Mouse (Mus musculus): ENCODE results near the gene Rnf130. TPM values are rescaled to one million over a fixed set of nuclear protein-coding genes. Genes with fewer than 3 reads are reported as not detected.

Rnf130 gene
- total and polyA plus RNA-seq, 3 experiments, result not detected

GRCm38 (mm10) chr11:50086211-50086610, 61.1 kb downstream of the Rnf130 start:
- no peak overlapping the region for H3K27ac ChIP-seq (ENCODE audit: insufficient read depth, low read depth)
- H3K9me3 ChIP-seq (replicated peaks; ENCODE audit: low read length), result no peaks in the 10 kb centered on the region
- no peaks in the 10 kb centered on the region for H3K79me2 ChIP-seq (replicated peaks; ENCODE audit: control insufficient read depth, extremely low read depth, insufficient read depth, poor library complexity, severe bottlenecking)
- no peak overlapping the region for H3K4me3 ChIP-seq (replicated peaks in 1 of 3; ENCODE audit: low read depth in 2 of 3, low read length in 2 of 3, poor library complexity in 1 of 3)
- no peak for DNase-seq (ENCODE audit: extremely low read depth)
- in situ Hi-C loops (cut with MboI; ENCODE audit: low pct_ligation_motif_present, low pct_unique_long_range_greater_than_20kb, low sequenced_read_pairs) (no loop called here), dilution Hi-C loops (cut with MboI; ENCODE audit: extremely low pct_ligation_motif_present, extremely low pct_unique_long_range_greater_than_20kb, low sequenced_read_pairs) (no loop called here)
- H3K36me3 ChIP-seq (replicated peaks in 1 of 2; ENCODE audit: control insufficient read depth in 1 of 2, insufficient read depth in 1 of 2, low read length in 1 of 2), result no peaks in the 10 kb centered on the region
- H3K9ac ChIP-seq (ENCODE audit: insufficient read depth, low read depth), result no peak overlapping the region
- peaks cover 0 to 11% of the 10 kb centered on the region in 2 experiments; a peak in 2 of 4 replicates for H3K4me1 ChIP-seq (ENCODE audit: control insufficient read depth in 1 of 2, insufficient read depth in 2 of 2)
- H3K4me2 ChIP-seq (ENCODE audit: insufficient read depth, low read depth, poor library complexity, severe bottlenecking), result no peak overlapping the region
- no peaks in the 10 kb centered on the region for H3K27me3 ChIP-seq (replicated peaks)
- TF ChIP-seq MAX (IDR thresholded peaks at IDR 0.05; ENCODE audit: low read length) (no peak), EP300 (IDR thresholded peaks at IDR 0.05; ENCODE audit: low read length) (no peak), ZC3H11A (IDR thresholded peaks at IDR 0.05; ENCODE audit: low read depth, low read length) (no peak), E2F4 (IDR thresholded peaks at IDR 0.05; ENCODE audit: insufficient replicate concordance, low read depth, low read length) (no peak)

GRCm38 (mm10) chr11:50089840-50090239, 64.7 kb downstream of the Rnf130 start:
- no peak for DNase-seq (ENCODE audit: extremely low read depth)
- Histone ChIP-seq H3K4me2 (ENCODE audit: insufficient read depth, low read depth, poor library complexity, severe bottlenecking) (no peak overlapping the region), H3K9ac (ENCODE audit: insufficient read depth, low read depth) (no peak overlapping the region), H3K4me3 (replicated peaks in 1 of 3; ENCODE audit: low read depth in 2 of 3, low read length in 2 of 3, poor library complexity in 1 of 3) (no peak overlapping the region), H3K36me3 (replicated peaks in 1 of 2; ENCODE audit: control insufficient read depth in 1 of 2, insufficient read depth in 1 of 2, low read length in 1 of 2) (no peaks in the 10 kb centered on the region), H3K9me3 (replicated peaks; ENCODE audit: low read length) (no peaks in the 10 kb centered on the region), H3K27me3 (replicated peaks) (no peaks in the 10 kb centered on the region), H3K4me1 (ENCODE audit: control insufficient read depth in 1 of 2, insufficient read depth in 2 of 2) (peaks cover 0 to 21% of the 10 kb centered on the region in 2 experiments; a peak in 2 of 4 replicates), H3K27ac (ENCODE audit: insufficient read depth, low read depth) (no peak overlapping the region), H3K79me2 (replicated peaks; ENCODE audit: control insufficient read depth, extremely low read depth, insufficient read depth, poor library complexity, severe bottlenecking) (no peaks in the 10 kb centered on the region)
- TF ChIP-seq ZMIZ1 (IDR thresholded peaks at IDR 0.05; ENCODE audit: low read depth, low read length), result no peak
- TF ChIP-seq MEF2A (IDR thresholded peaks at IDR 0.05; ENCODE audit: borderline replicate concordance, low read depth, low read length), result no peak
- TF ChIP-seq EP300 (IDR thresholded peaks at IDR 0.05; ENCODE audit: low read length), result no peak
- in situ Hi-C loops (cut with MboI; ENCODE audit: low pct_ligation_motif_present, low pct_unique_long_range_greater_than_20kb, low sequenced_read_pairs), result no loop called here
- dilution Hi-C loops (cut with MboI; ENCODE audit: extremely low pct_ligation_motif_present, extremely low pct_unique_long_range_greater_than_20kb, low sequenced_read_pairs), result no loop called here

- no peak overlapping the region for H3K9ac ChIP-seq (ENCODE audit: insufficient read depth, low read depth)
- TF ChIP-seq JUN (IDR thresholded peaks at IDR 0.05; ENCODE audit: insufficient read depth, low read depth, low read length), result no peak
- no peak for TF ChIP-seq ZNF384 (IDR thresholded peaks at IDR 0.05; ENCODE audit: low read depth, low read length)
- TF ChIP-seq JUND (conservative IDR thresholded peaks at IDR 0.05; ENCODE audit: low read depth, low read length), result no peak
- TF ChIP-seq E2F4 (IDR thresholded peaks at IDR 0.05; ENCODE audit: insufficient replicate concordance, low read depth, low read length), result no peak
- no peak for TF ChIP-seq RAD21 (IDR thresholded peaks at IDR 0.05; ENCODE audit: low read depth, low read length)
- no peak for TF ChIP-seq ZMIZ1 (IDR thresholded peaks at IDR 0.05; ENCODE audit: low read depth, low read length)
- TF ChIP-seq MEF2A (IDR thresholded peaks at IDR 0.05; ENCODE audit: borderline replicate concordance, low read depth, low read length), result no peak
- no peak for TF ChIP-seq GABPA (IDR thresholded peaks at IDR 0.05; ENCODE audit: insufficient replicate concordance, low read depth, low read length)
- no peak for TF ChIP-seq USF1 (IDR thresholded peaks at IDR 0.05; ENCODE audit: low read depth, low read length)
- no peak for TF ChIP-seq TCF12 (IDR thresholded peaks at IDR 0.05; ENCODE audit: low read depth, low read length)
- H3K9me3 ChIP-seq (replicated peaks; ENCODE audit: low read length), result no peaks in the 10 kb centered on the region
- no peak overlapping the region for H3K4me2 ChIP-seq (ENCODE audit: insufficient read depth, low read depth, poor library complexity, severe bottlenecking)
- H3K4me1 ChIP-seq (ENCODE audit: control insufficient read depth in 1 of 2, insufficient read depth in 2 of 2), result peaks cover 0 to 21% of the 10 kb centered on the region in 2 experiments; a peak in 2 of 4 replicates
- no peaks in the 10 kb centered on the region for H3K27me3 ChIP-seq (replicated peaks)
- no peak overlapping the region for H3K27ac ChIP-seq (ENCODE audit: insufficient read depth, low read depth)
- DNase-seq (ENCODE audit: extremely low read depth), result peak; percentile 27
- in situ Hi-C loops (cut with MboI; ENCODE audit: low pct_ligation_motif_present, low pct_unique_long_range_greater_than_20kb, low sequenced_read_pairs), result no loop called here
- no peaks in the 10 kb centered on the region for H3K79me2 ChIP-seq (replicated peaks; ENCODE audit: control insufficient read depth, extremely low read depth, insufficient read depth, poor library complexity, severe bottlenecking)
- H3K36me3 ChIP-seq (replicated peaks in 1 of 2; ENCODE audit: control insufficient read depth in 1 of 2, insufficient read depth in 1 of 2, low read length in 1 of 2), result no peaks in the 10 kb centered on the region
- no peak overlapping the region for H3K4me3 ChIP-seq (replicated peaks in 1 of 3; ENCODE audit: low read depth in 2 of 3, low read length in 2 of 3, poor library complexity in 1 of 3)
- dilution Hi-C loops (cut with MboI; ENCODE audit: extremely low pct_ligation_motif_present, extremely low pct_unique_long_range_greater_than_20kb, low sequenced_read_pairs), result no loop called here
These were observed 66.0 kb downstream of the Rnf130 start for GRCm38 (mm10) chr11:50090982-50091675.
